Mouse (Mus musculus) hindbrain, embryonic 10.5 days (tissue): Measurements from ENCODE around the gene Sult2b1. TPM values are rescaled to one million over a fixed set of nuclear protein-coding genes. Genes with fewer than 3 reads are reported as not detected.

Experiments used
- DNase-seq: peaks from one replicate; pipeline ENCODE4 v3.0.0-alpha.2; 2017; ENCODE audit warnings: low spot score
- H3K27ac ChIP-seq: fragments of 300-500 bp; sonication (generic); 2 replicates; pipeline ENCODE4 v1.5.1; 2016; ENCODE audit warnings: mild to moderate bottlenecking, moderate library complexity
- H3K27me3 ChIP-seq: fragments of 300-500 bp; sonication (generic); 2 replicates; pipeline ENCODE4 v1.6.1; 2016; ENCODE audit warnings: mild to moderate bottlenecking; ENCODE audit not compliant: poor library complexity, insufficient read depth, severe bottlenecking
- H3K36me3 ChIP-seq: fragments of 300-500 bp; sonication (generic); 2 replicates; pipeline ENCODE4 v1.6.1; 2016; ENCODE audit warnings: mild to moderate bottlenecking, moderate library complexity
- H3K4me1 ChIP-seq: fragments of 300-500 bp; sonication (generic); replicated peaks from 2 replicates; pipeline ENCODE4 v1.6.1; 2016; ENCODE audit warnings: mild to moderate bottlenecking
- H3K4me3 ChIP-seq: fragments of 300-500 bp; sonication (generic); 2 replicates; pipeline ENCODE4 v1.5.1; 2016; ENCODE audit warnings: mild to moderate bottlenecking, moderate library complexity
- H3K9me3 ChIP-seq: fragments of 300-500 bp; sonication (generic); 2 replicates; pipeline ENCODE4 v1.6.1; 2016; ENCODE audit warnings: mild to moderate bottlenecking, moderate library complexity
- WGBS: fragments of 180-500 bp; shearing (Covaris S2); methylation state at CpG from one replicate; pipeline ENCODE4 v1.1.7; 2016; 5-methylcytosine and 5-hydroxymethylcytosine counted together
- polyA plus RNA-seq: library from polyadenylated mRNA; unstranded; fragments of >200 nt; fragmentation: Nextera tagmentation; extraction: Ambion mirVana; gene quantifications from 2 replicates; pipeline ENCODE4 v1.2.1, GENCODE M21; 2016

Sult2b1 gene
- polyA plus RNA-seq, 1 experiment from 2014 or later: 1.7 TPM

GRCm38 (mm10) chr7:45683396-45684050, 100.9 kb downstream of the Sult2b1 start, which contains the start of gene Ntn5:
Gene Ntn5, plus strand, starts transcription at chr7:45684022.
- no peaks in the 10 kb centered on the region for H3K36me3 ChIP-seq
- peak within 1 kb of the TSS; percentile 89 for H3K27ac ChIP-seq
- WGBS: 78% methylated on average over 7 of the region's 7 CpGs
- H3K9me3 ChIP-seq: no peaks in the 10 kb centered on the region
- H3K27me3 ChIP-seq: peaks cover 13% of the 10 kb centered on the region
- no peak for DNase-seq
- H3K4me1 ChIP-seq: peaks cover 56% of the 10 kb centered on the region
- peak within 1 kb of the TSS; percentile 32; the same call in 1 of the 2 replicates for H3K4me3 ChIP-seq

GRCm38 (mm10) chr7:45682144-45683126, 102.0 kb downstream of the Sult2b1 start:
- Histone ChIP-seq H3K27me3 (peaks cover 13% of the 10 kb centered on the region), H3K9me3 (no peaks in the 10 kb centered on the region), H3K4me3 (peak overlapping the region; percentile 32), H3K4me1 (peaks cover 60% of the 10 kb centered on the region), H3K27ac (peak overlapping the region; percentile 89), H3K36me3 (no peaks in the 10 kb centered on the region)
- WGBS: 28% methylated on average over 14 of the region's 14 CpGs
- DNase-seq: peak; percentile 93

GRCm38 (mm10) chr7:45681046-45681736, 103.3 kb downstream of the Sult2b1 start:
- no peak overlapping the region for H3K4me3 ChIP-seq
- 86% methylated on average over 8 of the region's 8 CpGs for WGBS
- H3K9me3 ChIP-seq: no peaks in the 10 kb centered on the region
- peaks cover 49% of the 10 kb centered on the region for H3K4me1 ChIP-seq
- no peaks in the 10 kb centered on the region for H3K36me3 ChIP-seq
- H3K27ac ChIP-seq: no peak overlapping the region
- DNase-seq: no peak
- peaks cover 13% of the 10 kb centered on the region for H3K27me3 ChIP-seq

Other genes starting within 250 kb of the Sult2b1 start
- 1.1 and 1.5 TPM in 2 replicates for gene Hsd17b14, start 229.8 kb downstream of the Sult2b1 start, polyA plus RNA-seq
- gene Bcat2, start 214.5 kb downstream of the Sult2b1 start, polyA plus RNA-seq: 37.1 and 46.2 TPM in 2 replicates
- not detected in 2 replicates for gene Fgf21, start 169.2 kb downstream of the Sult2b1 start, polyA plus RNA-seq
- gene Fut1, start 167.4 kb downstream of the Sult2b1 start, polyA plus RNA-seq: 0.20 TPM in 1 of 2 replicates, not detected in the other
- 0.19 TPM in 1 of 2 replicates, not detected in the other for gene Izumo1, start 162.9 kb downstream of the Sult2b1 start, polyA plus RNA-seq
- 6.4 and 9.3 TPM in 2 replicates for gene Rasip1, start 157.2 kb downstream of the Sult2b1 start, polyA plus RNA-seq
- 2.6 and 2.9 TPM in 2 replicates for gene Mamstr, start 144.7 kb downstream of the Sult2b1 start, polyA plus RNA-seq
- 0.12 and 0.21 TPM in 2 replicates for gene Fut2, start 118.3 kb downstream of the Sult2b1 start, polyA plus RNA-seq
- 0.39 and 0.98 TPM in 2 replicates for gene Ntn5, start 100.6 kb downstream of the Sult2b1 start, polyA plus RNA-seq
- gene Sec1, start 90.3 kb downstream of the Sult2b1 start, polyA plus RNA-seq: 0.62 and 0.77 TPM in 2 replicates
- gene Car11, start 84.8 kb downstream of the Sult2b1 start, polyA plus RNA-seq: 8.3 and 13.0 TPM in 2 replicates
- gene Dbp, start 79.6 kb downstream of the Sult2b1 start, polyA plus RNA-seq: 3.0 and 3.4 TPM in 2 replicates
- gene Rpl18, start 69.2 kb downstream of the Sult2b1 start, polyA plus RNA-seq: 1,010 and 1,126 TPM in 2 replicates
- 33.6 and 35.5 TPM in 2 replicates for gene Sphk2, start 66.7 kb downstream of the Sult2b1 start, polyA plus RNA-seq
- gene Fam83e, start 63.5 kb downstream of the Sult2b1 start, polyA plus RNA-seq: 1.6 and 1.8 TPM in 2 replicates
- not detected in 2 replicates for gene Spaca4, start 58.9 kb downstream of the Sult2b1 start, polyA plus RNA-seq
- 2.3 and 5.4 TPM in 2 replicates for gene Lmtk3, start 931 bp downstream of the Sult2b1 start, polyA plus RNA-seq
- 164 and 231 TPM in 2 replicates for gene Cyth2, start 29.9 kb upstream of the Sult2b1 start, polyA plus RNA-seq
- gene Kcnj14, start 40.1 kb upstream of the Sult2b1 start, polyA plus RNA-seq: 0.91 and 1.0 TPM in 2 replicates
- 85.2 and 110 TPM in 2 replicates for gene Grwd1, start 46.3 kb upstream of the Sult2b1 start, polyA plus RNA-seq
- gene Kdelr1, start 88.1 kb upstream of the Sult2b1 start, polyA plus RNA-seq: 37.6 and 67.7 TPM in 2 replicates
- 0.19 and 0.33 TPM in 2 replicates for gene Grin2d, start 93.7 kb upstream of the Sult2b1 start, polyA plus RNA-seq
- 1.1 and 1.3 TPM in 2 replicates for gene Syngr4, start 112.0 kb upstream of the Sult2b1 start, polyA plus RNA-seq
- 4.5 and 4.8 TPM in 2 replicates for gene Tmem143, start 112.3 kb upstream of the Sult2b1 start, polyA plus RNA-seq
- gene Emp3, start 136.7 kb upstream of the Sult2b1 start, polyA plus RNA-seq: 16.7 and 29.7 TPM in 2 replicates
- gene Ccdc114, start 139.4 kb upstream of the Sult2b1 start, polyA plus RNA-seq: 6.5 and 7.7 TPM in 2 replicates
- 0.12 and 0.20 TPM in 2 replicates for gene Abcc6, start 245.6 kb upstream of the Sult2b1 start, polyA plus RNA-seq
- 29.3 and 30.7 TPM in 2 replicates for gene Nomo1, start 249.0 kb upstream of the Sult2b1 start, polyA plus RNA-seq